Mouse (Mus musculus): ENCODE results near the gene Ythdf2.

Ythdf2 gene

DNA sequence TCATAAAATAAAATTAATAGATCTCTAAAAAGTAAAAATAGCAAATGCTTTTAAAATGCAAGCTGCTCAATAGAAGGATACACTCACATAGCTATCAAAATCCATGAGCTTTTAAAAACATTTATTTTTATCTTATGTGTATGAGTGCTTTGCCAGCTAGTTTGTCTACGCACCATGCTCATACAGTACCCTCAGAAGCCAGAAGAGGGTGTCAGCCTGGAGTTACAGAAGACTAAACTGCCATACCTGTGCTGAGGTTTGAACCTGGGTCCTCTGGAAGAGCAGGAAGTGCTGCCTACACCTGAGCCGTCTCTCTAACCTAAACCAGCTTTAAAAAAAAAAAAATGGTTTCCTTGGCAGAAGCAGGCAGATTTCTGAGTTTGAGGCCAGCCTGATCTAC is 73.5 kb downstream of the Ythdf2 start:
- no peak for TF ChIP-seq GATA4 (IDR thresholded peaks at IDR 0.05; ENCODE audit: insufficient replicate concordance, low read length)

DNA sequence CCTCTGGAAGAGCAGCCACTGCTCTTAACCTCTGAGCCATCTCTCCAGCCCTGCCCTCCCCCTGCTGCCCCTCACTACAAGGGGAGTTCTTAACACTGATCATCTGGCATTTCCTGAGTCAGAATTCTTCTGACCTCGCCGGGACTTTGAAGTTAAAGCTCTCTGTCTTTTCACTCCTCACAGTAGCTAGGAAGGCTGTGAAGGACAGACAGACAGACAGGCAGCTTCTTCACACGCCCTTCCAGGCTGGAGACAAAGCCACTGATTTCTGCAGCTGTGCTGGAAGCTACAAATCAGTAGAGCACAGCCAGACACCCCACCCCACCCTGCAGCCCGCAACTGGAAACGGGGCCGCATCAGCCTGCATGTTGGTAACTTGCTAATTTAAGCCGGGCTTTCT is 75.1 kb downstream of the Ythdf2 start:
- TF ChIP-seq GATA4 (IDR thresholded peaks at IDR 0.05; ENCODE audit: insufficient replicate concordance, low read length) = no peak
